Mouse (Mus musculus): ENCODE data around the gene Sdhc.
"Not testable (repeated sequence)": the region's sequence is repeated elsewhere in the genome, so short reads cannot be mapped to it uniquely, and the experiment has no call there.

Sdhc gene

DNA sequence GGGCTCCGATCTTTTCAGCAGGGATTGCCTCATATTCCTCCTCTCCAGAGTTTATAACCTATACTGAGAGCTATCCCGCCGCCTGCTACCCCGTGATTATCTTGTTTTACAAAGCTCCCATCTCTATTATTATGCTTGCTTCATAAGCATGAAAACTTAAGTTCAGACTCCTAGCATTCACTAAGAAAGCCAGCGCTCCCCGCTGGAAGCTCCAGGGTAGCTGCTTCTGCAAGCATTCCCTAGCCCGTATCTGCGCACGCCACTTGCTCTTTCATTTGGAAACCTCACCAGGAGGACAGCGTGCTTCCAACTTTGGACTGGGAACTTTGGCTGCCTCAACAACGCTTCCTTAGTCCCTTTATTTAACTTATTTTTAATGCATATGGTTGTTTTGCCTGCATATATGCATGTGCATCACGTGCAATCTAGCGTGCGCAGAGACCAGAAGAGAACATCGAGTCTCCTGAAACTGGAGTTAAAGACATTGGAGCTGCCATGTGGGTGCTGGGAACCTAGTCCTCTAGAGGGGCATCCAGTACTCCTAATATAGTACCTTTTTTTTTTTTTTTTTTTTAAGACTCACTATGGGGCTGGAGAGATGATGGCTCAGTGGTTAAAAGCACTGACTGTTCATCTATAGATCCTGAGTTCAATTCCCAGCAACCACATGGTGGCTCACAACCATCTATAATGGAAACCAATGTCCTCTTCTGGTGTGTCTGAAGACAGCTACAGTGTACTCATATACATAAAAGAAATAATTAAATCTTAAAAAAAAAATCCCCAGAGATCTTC lies 38.4 kb downstream of the Sdhc start:
- DNase-seq = peak; percentile 37

DNA sequence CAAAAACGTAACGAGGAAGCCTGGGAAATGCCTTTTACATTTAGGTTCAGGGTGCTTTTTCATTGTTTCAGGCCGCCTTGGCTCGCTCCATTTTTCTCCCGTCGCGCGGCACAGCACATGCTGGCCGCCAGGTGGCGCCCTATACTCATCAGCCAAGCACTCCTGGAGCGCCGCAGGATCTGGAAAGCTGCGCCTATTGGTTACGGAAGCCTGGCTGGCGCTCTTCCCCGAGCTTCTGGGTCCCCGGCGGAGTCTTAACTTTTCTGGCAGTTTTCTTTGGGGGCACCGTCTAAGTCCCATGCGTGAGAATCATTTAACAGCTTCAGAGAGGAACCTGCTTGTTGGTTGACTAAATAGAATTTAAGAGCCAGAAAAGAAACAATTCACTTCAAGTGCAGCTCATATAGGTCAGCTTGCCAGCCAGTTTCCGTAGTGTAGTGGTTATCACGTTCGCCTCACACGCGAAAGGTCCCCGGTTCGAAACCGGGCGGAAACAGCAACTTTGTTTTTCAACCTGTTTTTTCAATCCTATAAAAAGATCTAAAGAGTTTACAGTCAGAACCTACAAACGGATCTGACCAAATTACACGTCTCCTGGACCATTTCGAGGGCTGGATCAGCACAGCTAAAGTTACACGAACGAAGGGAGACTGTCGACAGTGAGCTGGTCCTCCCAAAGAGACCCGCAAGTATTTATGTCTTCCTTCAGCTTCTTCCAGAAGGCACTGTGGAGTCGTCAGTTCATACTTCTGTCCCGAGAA lies 39.2 kb downstream of the Sdhc start:
- peak; percentile 94 for DNase-seq

DNA sequence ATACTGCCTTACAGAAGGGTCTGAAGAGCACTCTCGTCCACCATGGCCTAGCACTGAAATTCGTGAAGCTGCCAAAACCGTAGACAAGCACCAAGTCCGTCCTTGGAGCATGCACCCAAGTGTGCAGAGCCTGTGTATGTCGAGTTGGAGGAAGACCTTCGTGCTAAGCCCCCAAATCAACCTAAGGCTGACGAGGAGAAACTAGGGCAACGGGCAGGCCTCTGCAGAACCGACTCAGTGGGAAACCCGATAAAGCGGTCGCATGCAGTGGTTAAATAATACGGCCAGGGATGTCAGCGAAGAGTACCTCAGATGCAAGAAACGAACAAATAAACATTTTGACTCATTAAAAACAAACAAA lies 39.8 kb downstream of the Sdhc start:
- DNase-seq = no peak

GRCm38 (mm10) chr1:171109620-171110019 lies 40.8 kb downstream of the Sdhc start:
- no peak for DNase-seq

- DNase-seq = no peak
Measured at GRCm38 (mm10) chr1:171105226-171105625, 45.2 kb downstream of the Sdhc start.

GRCm38 (mm10) chr1:171103179-171103840 lies 47.1 kb downstream of the Sdhc start:
- DNase-seq = peak; percentile 45

DNA sequence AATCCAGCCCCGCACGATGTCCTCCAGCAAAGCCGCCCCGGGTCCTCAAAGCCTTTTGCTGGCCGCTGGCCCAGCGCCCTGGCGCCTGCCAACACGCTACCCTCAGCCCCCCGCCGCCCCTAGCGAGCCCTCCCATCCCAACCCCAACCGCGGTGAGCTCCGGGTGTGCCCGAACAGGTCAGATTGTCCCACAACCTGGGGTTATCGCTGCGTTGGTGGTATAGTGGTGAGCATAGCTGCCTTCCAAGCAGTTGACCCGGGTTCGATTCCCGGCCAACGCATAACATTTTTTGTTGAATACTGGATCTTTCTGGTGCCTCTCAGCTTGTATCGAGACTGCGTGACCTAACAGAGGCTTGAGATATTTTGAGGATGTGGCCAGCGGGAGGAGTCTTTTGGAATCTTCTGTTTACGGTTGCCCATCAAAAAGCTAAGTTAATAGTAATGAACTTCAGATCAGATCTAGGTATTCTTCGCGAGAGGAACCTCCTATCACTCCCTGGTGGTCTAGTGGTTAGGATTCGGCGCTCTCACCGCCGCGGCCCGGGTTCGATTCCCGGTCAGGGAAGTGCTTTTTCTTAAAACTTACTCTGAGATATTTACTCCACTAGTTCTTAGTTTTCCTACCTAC lies 47.7 kb downstream of the Sdhc start:
- DNase-seq = peak; percentile 89

DNA sequence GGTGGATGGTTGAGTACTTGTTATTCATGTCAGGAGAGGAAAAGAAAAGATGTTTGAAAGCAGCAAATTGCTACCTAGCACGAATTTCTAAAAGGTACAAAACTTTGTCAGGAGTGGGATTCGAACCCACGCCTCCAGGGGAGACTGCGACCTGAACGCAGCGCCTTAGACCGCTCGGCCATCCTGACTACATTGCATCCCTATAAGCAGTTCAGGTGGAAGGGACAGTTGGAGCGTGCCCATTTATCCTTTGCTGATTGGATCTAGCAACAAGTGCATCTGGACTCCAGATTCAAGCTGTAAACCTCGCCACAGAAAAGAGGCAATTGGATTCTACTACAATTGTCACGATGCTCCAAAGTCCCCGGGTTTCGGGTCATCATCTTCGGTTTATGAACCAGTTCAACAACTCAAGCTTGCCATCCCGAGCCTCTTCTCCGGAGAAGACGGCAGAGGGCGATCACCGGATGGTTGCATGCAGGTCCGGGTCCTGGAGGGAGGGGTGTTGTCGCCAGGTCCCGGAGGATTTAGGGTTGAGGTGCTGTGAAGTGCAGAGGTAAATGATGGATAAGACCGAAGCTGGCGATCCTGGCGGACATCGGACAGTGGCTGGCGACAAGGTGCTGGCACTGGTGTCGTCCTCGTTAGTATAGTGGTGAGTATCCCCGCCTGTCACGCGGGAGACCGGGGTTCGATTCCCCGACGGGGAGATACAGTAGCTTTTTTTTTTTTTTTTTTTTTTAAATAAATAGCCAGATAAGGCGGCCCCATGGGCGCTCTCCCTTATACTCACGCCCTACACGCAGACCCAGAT lies 48.5 kb downstream of the Sdhc start:
- DNase-seq = peak; percentile 91

DNA sequence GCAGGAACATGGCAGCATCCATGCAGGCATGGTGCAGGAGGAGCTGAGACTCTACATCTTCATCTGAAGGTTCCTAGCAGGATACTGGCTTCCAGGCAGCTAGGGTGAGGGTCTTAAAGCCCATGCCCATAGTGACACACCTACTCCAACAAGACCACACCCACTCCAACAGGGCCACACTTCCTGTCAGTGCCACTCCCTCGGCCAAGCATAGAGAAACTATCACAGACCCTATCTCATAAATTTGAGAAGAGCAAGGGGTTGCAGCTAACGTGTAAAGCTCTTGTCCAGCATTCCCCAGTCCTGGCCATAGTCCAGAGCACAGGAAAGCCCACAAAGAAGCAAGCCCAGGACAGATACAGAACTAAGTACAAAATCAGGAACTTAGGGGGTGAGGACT lies 49.4 kb downstream of the Sdhc start:
- DNase-seq = no peak

DNA sequence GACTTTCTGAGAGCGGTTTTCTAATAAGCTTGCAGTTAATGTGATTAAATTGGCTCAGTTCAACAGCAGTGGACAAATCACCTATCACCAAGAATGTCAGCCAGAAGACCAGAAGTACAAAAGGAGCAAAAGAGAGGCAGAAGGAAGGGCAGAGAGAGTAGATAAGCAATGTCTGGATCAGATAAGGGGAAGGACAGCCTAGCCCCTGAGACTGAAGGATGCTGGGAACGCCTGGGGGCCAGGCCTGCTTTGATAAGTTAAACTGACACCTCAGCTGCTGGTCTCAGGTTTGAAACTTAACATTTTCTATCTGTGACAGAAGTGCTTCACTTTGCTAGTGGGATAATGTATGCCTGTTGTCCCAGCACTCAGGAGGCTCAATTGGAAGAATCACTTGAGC lies 52.8 kb downstream of the Sdhc start:
- DNase-seq = no peak

DNA sequence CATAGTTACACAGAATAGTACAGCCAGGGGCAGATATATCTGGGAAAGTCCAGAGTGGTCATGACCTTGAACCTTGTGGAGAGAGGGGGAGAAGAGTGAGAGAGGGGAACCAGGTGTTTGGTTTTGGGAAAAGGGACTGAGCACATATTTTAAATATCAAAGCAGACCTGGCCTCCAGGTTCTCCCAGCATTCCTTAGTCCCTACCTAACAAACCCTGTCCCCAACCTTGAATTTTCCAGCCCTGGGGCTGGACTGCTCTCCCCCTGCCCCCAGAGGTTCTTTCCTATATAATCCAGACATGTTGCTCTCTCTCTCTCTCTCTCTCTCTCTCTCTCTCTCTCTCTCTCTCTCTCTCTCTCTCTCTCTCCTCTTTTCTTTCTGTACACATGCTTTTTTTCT lies 53.3 kb downstream of the Sdhc start:
- DNase-seq = no peak

DNA sequence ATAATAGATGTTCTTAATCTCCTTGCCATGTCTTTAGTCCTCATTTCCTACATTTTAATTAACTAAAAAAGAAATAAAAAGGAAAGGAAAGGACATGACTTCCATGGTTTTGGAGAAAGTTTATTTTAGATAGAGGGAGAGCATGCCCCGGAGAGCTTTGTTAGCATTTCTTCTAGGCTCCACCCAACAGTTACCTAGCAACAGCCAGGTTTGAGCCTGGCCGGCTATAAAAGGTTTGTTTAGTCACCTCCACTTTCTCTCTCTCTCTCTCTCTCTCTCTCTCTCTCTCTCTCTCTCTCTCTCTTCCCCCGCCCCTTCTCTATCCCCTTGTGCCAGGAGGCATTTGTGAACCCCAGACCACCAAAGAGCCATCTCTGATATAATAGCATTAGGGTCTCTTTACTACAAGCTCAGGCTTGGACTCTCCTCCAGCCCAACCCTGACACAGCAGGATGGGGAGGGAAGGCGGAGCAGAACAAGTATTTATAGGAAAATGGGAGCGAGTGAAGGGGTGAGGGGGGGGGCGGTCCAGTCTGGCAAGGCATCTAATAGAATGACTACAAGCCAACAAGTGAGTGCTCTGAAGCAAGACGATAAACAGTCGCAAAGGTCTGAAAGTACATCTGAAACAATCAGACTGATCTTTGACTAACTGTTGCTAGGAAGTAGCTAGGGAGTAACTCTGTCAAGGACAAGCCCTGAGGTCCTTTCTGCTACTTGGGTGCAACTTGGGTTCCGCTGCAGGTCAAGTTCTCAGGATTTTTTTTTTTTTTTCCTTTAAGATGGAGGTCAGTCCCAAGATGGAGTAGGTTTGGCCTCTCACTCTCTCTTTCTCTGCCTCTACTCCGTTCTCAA lies 54.1 kb downstream of the Sdhc start:
- no peak for DNase-seq

- DNase-seq = no peak
Measured at GRCm38 (mm10) chr1:171094424-171094823, 56.0 kb downstream of the Sdhc start.

- no peak for DNase-seq
Measured at GRCm38 (mm10) chr1:171090761-171091160, 59.6 kb downstream of the Sdhc start.

GRCm38 (mm10) chr1:171089891-171090290 lies 60.5 kb downstream of the Sdhc start:
- no peak for DNase-seq

DNA sequence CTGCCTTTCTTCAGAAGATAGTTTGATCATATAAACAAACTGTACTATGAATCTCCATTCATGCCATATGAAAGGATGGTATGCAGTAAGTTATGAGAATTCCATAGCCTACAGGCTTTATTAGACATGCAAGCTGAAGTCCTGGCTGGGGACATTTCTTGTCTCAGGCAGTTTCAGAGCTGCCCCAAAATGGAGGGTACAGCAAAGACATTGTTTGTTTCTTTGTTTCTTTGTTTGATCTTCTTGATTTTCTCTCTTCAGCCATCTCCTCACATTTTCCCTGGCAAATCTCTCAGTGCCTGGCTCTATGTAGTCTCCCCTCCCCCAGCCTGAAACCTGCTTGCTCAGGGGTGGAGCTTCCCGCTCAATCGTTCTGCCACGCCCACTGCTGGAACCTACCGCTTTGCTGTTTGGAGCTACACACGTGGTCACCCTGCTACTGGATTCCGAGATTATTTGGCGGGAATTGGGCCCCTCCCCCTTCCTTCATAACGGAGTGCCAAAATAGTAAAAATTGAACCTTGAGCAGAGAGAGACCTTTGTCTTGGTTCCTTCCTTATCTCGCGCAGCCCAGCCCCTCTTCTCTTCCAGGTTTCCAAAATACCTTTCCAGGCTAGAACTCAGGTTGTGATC lies 62.0 kb downstream of the Sdhc start:
- DNase-seq = not testable (repeated sequence)

DNA sequence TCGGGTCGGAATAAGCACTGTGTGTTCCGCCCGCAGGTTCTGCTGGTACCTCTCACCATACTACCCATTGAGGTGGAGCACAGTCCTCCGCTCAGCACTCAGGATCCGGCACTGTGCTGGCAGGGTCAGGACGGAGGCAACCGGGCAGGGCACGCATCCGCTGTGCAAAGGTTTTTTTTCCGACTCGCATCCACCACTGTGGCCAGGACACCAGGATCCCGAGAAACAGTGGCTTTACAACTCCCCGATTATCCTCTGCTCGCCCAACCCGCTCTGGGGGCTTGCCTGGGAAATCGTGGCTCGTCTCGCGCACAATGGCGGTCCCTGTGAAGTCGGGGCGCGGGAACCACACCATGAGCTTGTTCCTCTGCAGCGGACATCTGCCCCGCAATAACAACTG lies 64.7 kb downstream of the Sdhc start:
- DNase-seq = no peak

DNA sequence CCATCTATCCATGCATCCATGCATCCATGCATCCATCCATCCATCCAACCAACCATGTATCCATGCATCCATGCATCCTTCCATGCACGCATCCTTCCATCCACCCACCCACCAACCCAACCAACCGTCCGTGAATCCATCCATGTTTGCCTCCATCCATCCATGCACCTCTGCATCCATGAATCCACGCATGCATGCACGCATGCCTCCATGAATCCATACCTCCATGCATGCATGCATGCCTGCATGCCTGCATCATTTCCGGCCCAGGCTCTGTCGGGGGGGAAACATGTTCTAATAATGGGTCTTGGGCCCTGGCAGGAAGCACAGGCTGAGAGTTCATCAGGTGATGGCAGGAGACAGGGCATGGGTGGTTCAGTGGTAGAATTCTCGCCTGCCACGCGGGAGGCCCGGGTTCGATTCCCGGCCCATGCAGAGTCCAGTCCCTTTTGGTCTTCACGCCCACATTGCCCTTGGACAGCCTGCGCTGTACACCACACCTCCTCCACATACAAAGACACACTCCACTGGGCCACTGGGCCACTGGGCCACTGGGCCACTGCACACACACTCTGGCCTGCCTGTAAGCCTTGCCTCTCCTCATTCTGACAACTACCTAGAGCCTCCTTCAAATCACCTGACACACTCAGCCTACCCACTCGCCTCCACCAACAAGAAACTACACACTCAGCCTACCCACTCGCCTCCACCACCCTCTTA lies 68.7 kb downstream of the Sdhc start:
- not testable (repeated sequence) for DNase-seq

- DNase-seq = not testable (repeated sequence)
Measured at GRCm38 (mm10) chr1:171079825-171080224, 70.6 kb downstream of the Sdhc start.

GRCm38 (mm10) chr1:171079345-171079744 lies 71.1 kb downstream of the Sdhc start:
- not testable (repeated sequence) for DNase-seq
